Mouse (Mus musculus) left cerebral cortex, postnatal 25 days (tissue): ENCODE data around the gene Atxn2l. TPM values are rescaled to one million over a fixed set of nuclear protein-coding genes. Genes with fewer than 3 reads are reported as not detected.

Source experiments
- DNase-seq, 2 experiments: peaks; one replicate each; pipeline ENCODE4 v3.0.0; 2022; ENCODE audit warnings: low spot score in 2 of 2, mixed read lengths in 1 of 2
- intact Hi-C: fragments of 180-260 bp; cut with DNase I; formaldehyde crosslinking; loops from one replicate; pipeline ENCODE4 v1.15.1; 2025
- total RNA-seq, 2 experiments: library from RNA; stranded (reverse); gene quantifications; 2 replicates each; pipeline ENCODE4 v1.2.3; 2021

The Atxn2l gene
- 100 to 1,000 TPM; 114 TPM for total RNA-seq

- intact Hi-C loops = loop anchor here (1.0 to 5.0 kb wide), 3 partner anchors 28 to 294 kb away; partner anchors contain the start of genes Eif3c, Fam57b and Sh2b1
- peak; percentile 99 for DNase-seq
Measured at GRCm38 (mm10) chr7:126503273-126503878, at the start of gene Atxn2l. TSS of gene Atxn2l (minus strand) at chr7:126503437.

DNA sequence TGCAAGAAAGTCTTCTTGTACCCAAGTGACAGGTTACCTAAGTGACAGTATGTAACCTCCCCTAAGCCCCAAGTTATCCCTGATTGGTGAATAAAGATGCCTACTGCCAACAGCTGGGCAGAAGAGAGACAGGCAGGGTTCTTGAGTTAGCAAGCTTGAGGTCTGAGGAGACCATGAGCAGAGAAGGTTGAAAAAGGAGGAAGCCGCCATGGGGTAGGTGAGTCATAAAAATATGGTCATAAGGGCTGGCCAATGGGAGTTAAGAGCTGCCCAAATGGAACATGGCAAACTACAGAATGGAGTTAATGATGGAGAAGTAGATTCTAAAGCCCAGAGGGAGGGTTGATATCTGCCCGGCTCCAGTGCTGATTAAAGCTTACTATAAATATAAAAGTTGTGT is 42.4 kb upstream of the Atxn2l start:
- no peak for DNase-seq
- intact Hi-C loops = loop anchor here (5.0 kb wide), 1 partner anchor 48 kb away; no protein-coding TSS in a partner anchor

- no peak for DNase-seq
Measured at GRCm38 (mm10) chr7:126541661-126542060, 38.4 kb upstream of the Atxn2l start.

DNA sequence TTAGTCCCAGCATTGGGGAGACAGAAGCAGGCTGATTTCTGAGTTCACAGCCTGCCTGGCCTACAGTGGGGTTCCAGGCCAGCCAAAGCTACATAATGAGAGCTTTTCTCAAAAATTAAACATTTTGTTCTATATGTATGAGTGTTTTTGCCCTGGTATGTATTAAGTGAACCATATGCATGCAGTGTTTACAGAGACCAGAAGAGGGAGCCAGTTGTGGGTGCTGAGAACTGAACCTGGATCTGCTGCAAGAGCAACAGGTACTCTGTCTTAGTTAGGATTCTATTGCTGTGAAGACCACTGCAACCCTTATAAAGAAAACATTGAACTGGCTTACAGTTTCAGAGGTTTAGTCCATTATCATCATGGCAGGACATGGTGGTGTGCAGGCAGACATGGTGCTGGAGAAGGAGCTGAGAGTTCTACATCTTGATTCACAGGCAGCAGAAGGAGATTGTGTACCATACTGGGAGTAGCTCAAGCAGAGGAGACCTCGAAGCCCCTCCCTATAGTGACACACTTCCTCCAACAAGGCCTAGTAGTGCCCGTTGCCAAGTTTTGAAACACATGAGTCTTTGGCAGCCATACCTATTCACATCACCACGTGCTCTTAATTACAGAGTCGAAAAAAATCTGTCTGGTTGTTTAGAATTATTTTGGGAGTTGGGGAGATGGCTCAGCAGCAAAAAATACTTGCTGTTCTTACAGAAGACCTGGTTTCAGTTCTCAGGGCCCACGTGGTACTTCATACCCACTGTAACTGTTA is 34.8 kb upstream of the Atxn2l start:
- intact Hi-C loops = no loop called here
- peak; percentile 12 to 43 for DNase-seq

More at GRCm38 (mm10) chr7:126541661-126542060, 38.4 kb upstream of the Atxn2l start:
- intact Hi-C loops = no loop called here

DNA sequence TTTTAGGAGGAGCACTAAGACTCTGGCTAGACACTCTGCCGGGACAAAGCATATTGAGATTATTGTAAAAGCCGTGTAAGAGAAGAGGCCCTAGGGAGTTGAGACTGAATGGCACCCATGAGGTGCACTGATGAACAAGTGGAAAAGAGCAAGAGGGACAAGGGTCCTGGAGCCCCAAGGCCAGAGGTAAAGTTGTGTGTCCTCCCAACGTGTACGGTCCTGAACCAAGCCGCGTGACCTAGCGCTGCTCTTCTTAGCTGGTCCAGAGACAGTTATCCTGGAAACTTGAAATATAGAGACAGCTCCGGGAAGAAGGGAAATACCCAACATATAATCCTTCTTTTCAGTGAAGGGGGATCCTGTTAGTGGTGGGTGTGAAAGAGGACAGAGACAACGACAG is 33.2 kb upstream of the Atxn2l start:
- DNase-seq = no peak
- intact Hi-C loops = no loop called here

DNA sequence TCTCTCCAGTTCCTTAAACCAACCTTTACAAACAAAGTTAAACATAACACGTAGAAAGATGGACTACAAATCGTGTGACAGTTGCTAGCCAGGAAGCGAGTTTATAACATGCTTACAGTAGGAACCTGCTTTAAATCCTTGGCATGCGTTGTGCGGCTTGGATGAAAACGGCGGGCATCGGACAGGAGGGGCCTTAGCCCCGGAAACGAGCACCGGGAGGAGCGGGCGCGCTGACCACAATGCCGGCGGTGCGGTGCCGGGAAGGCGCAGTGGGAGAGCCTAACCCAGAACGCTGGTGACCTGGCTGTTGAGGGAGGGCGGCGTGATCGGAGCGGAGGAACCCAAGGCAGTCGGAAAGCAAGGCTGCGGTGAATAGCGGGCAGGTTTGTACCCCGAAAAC is 32.5 kb upstream of the Atxn2l start:
- intact Hi-C loops = no loop called here
- DNase-seq = no peak

GRCm38 (mm10) chr7:126533434-126533833 is 30.2 kb upstream of the Atxn2l start:
- no peak for DNase-seq
- intact Hi-C loops = no loop called here

DNA sequence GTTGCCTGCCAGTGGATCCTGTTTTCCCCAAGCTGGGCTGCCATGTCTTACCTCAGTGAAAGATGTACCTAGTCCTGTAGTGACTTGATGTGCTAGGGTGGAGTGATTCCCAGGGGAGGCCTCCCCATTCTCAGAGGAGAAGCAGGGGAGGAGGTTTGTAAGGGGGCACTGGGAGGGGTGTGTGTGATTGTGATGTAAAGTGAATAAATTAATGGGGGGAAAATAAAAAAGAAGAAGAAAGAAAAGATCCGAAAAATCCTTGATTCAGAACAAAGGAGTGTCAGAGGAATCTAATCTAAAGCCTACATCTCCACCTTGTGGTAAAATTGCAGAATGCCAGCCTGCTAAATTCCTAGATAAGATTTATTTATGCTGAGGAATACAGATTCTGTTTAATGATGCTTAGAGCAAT is 24.9 kb upstream of the Atxn2l start:
- intact Hi-C loops = loop anchor here (1.0 to 2.0 kb wide), 3 partner anchors 47 to 205 kb away; no protein-coding TSS in a partner anchor
- DNase-seq = peak; percentile 46 to 57

DNA sequence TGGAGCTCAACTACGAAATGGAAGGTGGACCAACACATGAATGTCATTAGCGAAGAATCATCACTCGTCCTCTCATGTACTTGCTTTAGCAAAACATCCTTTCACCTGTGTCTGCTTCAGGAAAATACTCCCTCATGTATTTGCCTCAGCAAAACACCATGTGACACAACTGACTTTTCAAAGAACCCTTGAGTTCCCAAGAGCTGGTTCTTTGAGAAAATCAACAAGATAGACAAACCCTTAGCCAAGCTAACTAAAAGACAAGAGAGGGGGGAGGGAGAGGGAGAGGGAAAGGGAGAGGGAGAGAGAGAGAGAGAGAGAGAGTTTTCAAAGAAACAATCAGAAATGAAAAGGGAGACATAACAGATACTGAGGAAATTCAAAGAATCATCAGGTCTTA is 20.1 kb upstream of the Atxn2l start:
- DNase-seq = no peak
- intact Hi-C loops = no loop called here

- intact Hi-C loops = no loop called here
- DNase-seq = peak in 1 of 2 experiments; percentile 14
Measured at GRCm38 (mm10) chr7:126519513-126519912, 16.3 kb upstream of the Atxn2l start.

DNA sequence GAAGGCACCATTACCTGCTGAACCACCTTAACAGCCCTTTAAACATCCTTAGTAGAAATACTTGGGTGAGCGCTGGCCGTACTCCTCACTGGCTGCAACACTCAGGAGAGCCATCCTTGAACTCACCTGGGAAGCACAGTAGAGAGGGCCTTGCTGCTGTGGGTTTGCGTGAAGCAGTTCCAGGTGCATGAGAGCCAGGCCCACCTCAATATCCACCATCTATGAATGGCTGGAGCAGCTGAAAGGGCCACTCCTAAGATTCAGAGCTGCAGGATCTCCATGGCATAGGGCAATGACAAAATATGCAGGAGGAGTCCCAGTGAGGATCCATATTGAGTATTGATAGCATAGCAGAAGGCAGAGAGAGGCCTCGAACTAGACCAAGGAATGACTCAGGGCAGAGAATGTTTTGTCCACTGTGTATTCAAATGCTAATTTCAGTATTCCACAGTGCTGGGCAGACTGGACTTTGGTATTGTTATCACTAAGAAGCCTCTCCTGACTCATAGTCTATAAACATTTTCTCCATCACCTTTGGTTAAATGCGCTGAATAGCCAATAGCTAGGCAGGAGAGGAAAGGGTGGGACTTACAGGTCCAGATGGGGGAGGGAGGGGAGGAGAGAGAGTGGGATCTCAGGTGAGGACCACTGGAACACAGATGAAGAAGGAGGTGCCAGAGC is 15.2 kb upstream of the Atxn2l start:
- no peak for DNase-seq
- intact Hi-C loops = no loop called here

- intact Hi-C loops = no loop called here
- no peak for DNase-seq
Measured at GRCm38 (mm10) chr7:126511287-126511686, 8.1 kb upstream of the Atxn2l start.

- no peak for DNase-seq
Measured at GRCm38 (mm10) chr7:126507126-126507778, 4.0 kb upstream of the Atxn2l start.

GRCm38 (mm10) chr7:126504913-126505312 is 1.7 kb upstream of the Atxn2l start:
- DNase-seq = no peak
- intact Hi-C loops = loop anchor here (5.0 kb wide), 1 partner anchor 292 kb away; the partner anchor contains the start of gene Fam57b

More at GRCm38 (mm10) chr7:126507126-126507778, 4.0 kb upstream of the Atxn2l start:
- intact Hi-C loops = no loop called here

- intact Hi-C loops = loop anchor here (1.0 to 5.0 kb wide), 4 partner anchors 15 to 295 kb away; partner anchors contain the start of genes Eif3c, Fam57b, Sh2b1 and Tufm
- no peak for DNase-seq
Measured at GRCm38 (mm10) chr7:126502751-126503150, 486 bp downstream of the Atxn2l start.

GRCm38 (mm10) chr7:126502023-126502741 is 1.1 kb downstream of the Atxn2l start:
- peak; percentile 94 to 96 for DNase-seq
- intact Hi-C loops = loop anchor here (1.0 to 5.0 kb wide), 2 partner anchors 15 to 295 kb away; partner anchors contain the start of genes Fam57b and Tufm

DNA sequence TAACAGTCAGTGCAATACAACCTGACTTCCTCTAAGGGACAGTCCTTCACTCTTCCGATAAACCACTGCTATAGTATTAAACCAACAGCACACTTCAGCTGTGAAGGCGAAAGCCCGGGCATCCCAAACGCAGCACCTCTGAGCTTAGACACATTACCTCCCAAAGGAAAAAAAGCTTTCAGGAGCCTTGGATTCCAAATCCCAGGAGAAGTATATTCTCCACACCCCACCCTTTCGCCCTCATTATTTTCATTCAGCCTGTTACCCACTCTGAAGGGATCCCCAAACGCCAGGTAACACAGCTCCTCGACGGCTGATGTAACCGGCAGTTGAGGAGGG is 1.6 kb downstream of the Atxn2l start:
- DNase-seq = no peak
- intact Hi-C loops = loop anchor here (1.0 to 5.0 kb wide), 2 partner anchors 14 to 296 kb away; partner anchors contain the start of genes Fam57b and Tufm

DNA sequence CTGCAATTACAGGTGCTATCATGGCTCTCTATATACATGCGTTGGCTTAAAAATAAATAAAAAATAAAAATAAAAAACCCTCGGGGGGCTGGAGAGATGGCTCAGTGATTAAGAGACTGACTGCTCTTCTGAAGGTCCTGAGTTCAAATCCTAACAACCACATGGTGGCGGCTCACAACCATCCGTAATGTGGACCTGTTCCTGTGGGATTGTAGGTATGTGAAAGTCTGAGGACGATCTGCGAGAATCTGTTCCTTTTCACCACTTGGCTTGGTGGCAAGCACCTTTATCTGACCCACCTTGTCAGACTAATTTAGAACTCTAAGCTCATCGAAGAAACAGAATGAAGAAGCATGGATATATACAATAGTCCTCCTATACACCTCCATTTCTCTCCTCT is 3.8 kb downstream of the Atxn2l start:
- intact Hi-C loops = loop anchor here (5.0 kb wide), 1 partner anchor 48 kb away; no protein-coding TSS in a partner anchor
- no peak for DNase-seq

DNA sequence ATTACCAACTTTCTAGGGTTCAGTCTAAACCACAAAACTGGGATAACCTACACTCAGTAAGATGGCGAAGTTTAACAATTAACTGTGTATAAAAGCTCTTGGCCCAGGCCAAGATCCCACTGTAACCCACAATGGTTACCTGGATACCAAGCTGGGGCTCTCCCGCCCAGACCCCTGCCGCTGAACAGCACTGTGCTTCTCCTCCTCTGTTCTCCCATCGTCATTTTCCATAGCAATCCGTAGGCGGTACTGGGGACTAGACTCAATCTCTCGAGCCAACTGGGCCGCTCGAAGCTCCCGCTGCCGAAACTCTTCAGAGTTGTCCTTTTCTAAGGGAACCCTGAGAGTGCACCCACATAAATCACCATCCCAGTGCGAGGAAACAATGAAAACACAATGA is 5.3 kb downstream of the Atxn2l start:
- intact Hi-C loops = loop anchor here (5.0 kb wide), 1 partner anchor 49 kb away; no protein-coding TSS in a partner anchor
- no peak for DNase-seq
